Mouse (Mus musculus) brain, embryonic 14.5 days (tissue): Measurements from ENCODE around the gene Nid2.

Experiments
- CTCF ChIP-seq: fragments of 200-500 bp; IDR thresholded peaks from 2 replicates; pipeline ENCODE4 v1.5.1; 2012; ENCODE audit warnings: inconsistent platforms, mild to moderate bottlenecking, moderate library complexity, borderline replicate concordance; ENCODE audit not compliant: insufficient read depth, insufficient read length; ENCODE audit errors: extremely low read depth
- POLR2A ChIP-seq: fragments of 200-500 bp; IDR thresholded peaks from 2 replicates; pipeline ENCODE4 v1.6.1; 2012; ENCODE audit warnings: mild to moderate bottlenecking, inconsistent platforms, borderline replicate concordance; ENCODE audit not compliant: poor library complexity, insufficient read depth, insufficient read length, severe bottlenecking; ENCODE audit errors: extremely low read depth

- TF ChIP-seq CTCF (no peak), POLR2A (no peak)
Observed at GRCm38 (mm10) chr14:19728737-19729136, 22.3 kb upstream of the Nid2 start.
